Mouse (Mus musculus): Measurements from ENCODE around the gene Gm10134. TPM values are rescaled to one million over a fixed set of nuclear protein-coding genes. Genes with fewer than 3 reads are reported as not detected.

Gm10134 gene
- not detected for polyA plus RNA-seq (2017; shearing (Covaris generic))

DNA sequence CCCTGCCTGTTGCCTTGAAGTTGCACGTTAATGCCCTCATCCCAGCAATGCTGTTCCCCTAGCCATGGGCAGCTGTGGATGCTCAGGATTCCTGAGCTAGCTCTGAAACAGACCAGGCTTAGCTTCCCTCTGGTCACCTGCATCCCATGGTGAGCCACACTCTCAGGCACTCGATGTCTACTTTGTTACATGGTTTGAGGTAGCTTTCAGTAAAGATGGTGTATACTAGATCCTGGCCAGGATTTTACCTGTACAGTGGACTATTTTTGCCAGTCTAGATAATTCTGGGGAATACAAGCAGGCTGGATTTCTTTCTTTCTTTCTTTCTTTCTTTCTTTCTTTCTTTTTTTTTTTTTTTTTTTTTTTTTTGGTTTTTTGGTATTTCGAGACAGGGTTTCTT, at the start of gene Gm10134:
Gm10134 (plus strand) TSS at position 301 of the 400 bp plus-strand sequence.

DNA sequence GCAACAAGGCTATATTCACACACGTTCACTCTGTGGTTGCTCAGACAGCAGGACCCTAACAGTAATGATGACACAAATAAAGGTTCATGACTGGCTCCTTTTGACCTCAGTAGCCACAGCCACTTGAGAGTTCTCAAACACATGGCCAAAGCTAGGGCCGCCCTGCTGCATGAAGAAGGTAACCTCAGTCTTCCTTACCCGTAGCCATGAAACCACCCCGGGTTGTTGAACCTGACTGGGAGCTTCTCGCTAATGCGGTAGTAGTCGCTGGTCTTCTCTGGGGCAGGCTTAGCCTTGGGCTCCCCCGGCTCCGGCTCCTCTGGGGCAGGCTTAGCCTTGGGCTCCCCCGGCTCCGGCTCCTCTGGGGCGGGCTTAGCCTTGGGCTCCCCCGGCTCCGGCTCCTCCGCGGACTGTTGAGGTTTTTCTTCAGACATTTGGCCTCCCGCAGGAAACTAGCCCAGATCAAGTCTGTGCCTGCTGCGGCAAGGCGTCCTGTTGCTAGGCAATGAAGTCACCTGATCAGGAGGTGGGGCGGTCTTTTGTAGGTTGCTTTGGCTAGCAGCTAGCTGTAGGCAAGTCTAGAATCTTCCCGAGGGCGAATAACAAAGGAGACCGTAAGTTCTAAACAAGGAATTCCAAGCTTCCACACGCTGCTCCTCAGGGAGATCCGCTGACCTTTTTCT, 39.9 kb upstream of the Gm10134 start, which contains the start of gene 1700007K13Rik:
1700007K13Rik (minus strand) TSS at position 497 of the 683 bp plus-strand sequence.

GRCm38 (mm10) chr2:28467860-28468485, 37.9 kb upstream of the Gm10134 start, which contains the start of gene Mrps2:
Gene Mrps2, plus strand, starts transcription at chr2:28468066.

GRCm38 (mm10) chr2:28496671-28497070, 9.2 kb upstream of the Gm10134 start, which contains the start of gene Gbgt1:
Gene Gbgt1, plus strand, starts transcription at chr2:28496891.

DNA sequence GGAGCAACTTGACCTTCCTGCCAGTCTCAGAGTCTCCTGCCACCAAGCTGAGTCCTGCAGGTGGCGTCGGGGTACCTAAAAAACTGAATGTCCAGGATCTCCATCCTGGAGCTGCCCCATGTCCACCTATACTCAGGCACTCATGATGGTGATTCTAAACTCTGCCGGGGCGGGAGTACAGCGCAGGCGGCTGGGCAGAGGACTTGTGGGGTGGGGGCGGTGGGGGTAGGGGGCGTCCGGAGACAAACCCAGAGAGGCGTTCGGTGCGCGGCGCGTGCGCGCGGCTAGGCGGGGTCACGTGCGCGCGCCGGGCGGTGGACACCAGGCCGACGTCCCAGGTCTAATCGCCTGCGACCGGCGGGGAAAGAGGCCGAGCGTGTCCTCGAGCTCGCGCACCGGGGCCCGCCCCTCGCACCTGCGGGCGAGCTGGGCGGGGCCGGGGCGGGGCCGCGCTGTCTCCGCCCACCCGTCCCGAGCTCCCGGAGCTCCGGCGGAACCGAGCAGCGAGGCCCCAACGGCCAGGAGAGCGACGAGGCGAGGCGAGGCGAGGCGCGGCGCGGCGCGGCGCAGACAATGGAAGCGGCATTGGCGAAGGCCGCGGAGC, 7.0 kb downstream of the Gm10134 start, which contains the start of gene Ralgds:
Ralgds (plus strand) TSS at position 328 of the 604 bp plus-strand sequence.

Other genes starting within 250 kb of the Gm10134 start
- gene Ppp1r26, start 59.3 kb upstream of the Gm10134 start, polyA plus RNA-seq (2017; shearing (Covaris generic)), result not detected
- not detected for gene 1700007K13Rik, start 39.8 kb upstream of the Gm10134 start, polyA plus RNA-seq (2017; shearing (Covaris generic))
- 9.2 TPM for gene Mrps2, start 38.0 kb upstream of the Gm10134 start, polyA plus RNA-seq (2017; shearing (Covaris generic))
- not detected for gene Gbgt1, start 9.2 kb upstream of the Gm10134 start, polyA plus RNA-seq (2017; shearing (Covaris generic))
- 32.8 TPM for gene Ralgds, start 7.0 kb downstream of the Gm10134 start, polyA plus RNA-seq (2017; shearing (Covaris generic))
- gene Cel, start 57.3 kb downstream of the Gm10134 start, polyA plus RNA-seq (2017; shearing (Covaris generic)), result not detected
- 18.7 TPM for gene Gtf3c5, start 77.7 kb downstream of the Gm10134 start, polyA plus RNA-seq (2017; shearing (Covaris generic))
- gene Gfi1b, start 115.9 kb downstream of the Gm10134 start, polyA plus RNA-seq (2017; shearing (Covaris generic)), result not detected
- 38.9 TPM for gene Tsc1, start 135.1 kb downstream of the Gm10134 start, polyA plus RNA-seq (2017; shearing (Covaris generic))
- not detected for gene Spaca9, start 193.6 kb downstream of the Gm10134 start, polyA plus RNA-seq (2017; shearing (Covaris generic))
- not detected for gene Ak8, start 194.1 kb downstream of the Gm10134 start, polyA plus RNA-seq (2017; shearing (Covaris generic))

All from effector memory CD4-positive, alpha-beta T cell, adult 5 months (primary cell).